Mouse (Mus musculus) midbrain, postnatal 0 days (tissue): ENCODE measurements around the gene Mchr1. TPM values are rescaled to one million over a fixed set of nuclear protein-coding genes. Genes with fewer than 3 reads are reported as not detected.

Source experiments
- ATAC-seq: fragments of 200-750 bp; cut with Nextera tagmentation; 2 replicates; pipeline ENCODE4 v1.8.0; 2017; ENCODE audit warnings: moderate number of reproducible peaks, mild to moderate bottlenecking, moderate TSS enrichment, moderate library complexity; ENCODE audit not compliant: low FRiP score
- DNase-seq: peaks from one replicate; pipeline ENCODE4 v3.0.0-alpha.2; 2015; ENCODE audit warnings: low spot score
- H3K27ac ChIP-seq: fragments of 300-500 bp; sonication (generic); 2 replicates; pipeline ENCODE4 v1.5.1; 2014; ENCODE audit warnings: low read depth, mild to moderate bottlenecking, low read length, mixed read lengths
- H3K27me3 ChIP-seq: fragments of 300-500 bp; sonication (generic); 2 replicates; pipeline ENCODE4 v1.6.1; 2014; ENCODE audit warnings: low read length, control low read depth, mixed read lengths; ENCODE audit not compliant: insufficient read depth
- H3K36me3 ChIP-seq: fragments of 300-500 bp; sonication (generic); 2 replicates; pipeline ENCODE4 v1.6.1; 2014; ENCODE audit warnings: low read length, control low read depth, mixed read lengths; ENCODE audit not compliant: insufficient read depth
- H3K4me1 ChIP-seq: fragments of 300-500 bp; sonication (generic); 2 replicates; pipeline ENCODE4 v1.6.1; 2014; ENCODE audit warnings: mild to moderate bottlenecking, control low read depth, antibody characterized with exemption, low read length, mixed read lengths; ENCODE audit not compliant: insufficient read depth
- H3K4me2 ChIP-seq: fragments of 300-500 bp; sonication (generic); 2 replicates; pipeline ENCODE4 v1.6.1; 2014; ENCODE audit warnings: low read depth, mild to moderate bottlenecking, low read length, mixed read lengths; ENCODE audit not compliant: poor library complexity, severe bottlenecking
- H3K4me3 ChIP-seq: fragments of 300-500 bp; sonication (generic); 2 replicates; pipeline ENCODE4 v1.5.1; 2014; ENCODE audit warnings: low read depth, mild to moderate bottlenecking, low read length, moderate library complexity
- H3K9ac ChIP-seq: fragments of 300-500 bp; sonication (generic); replicated peaks from 2 replicates; pipeline ENCODE4 v1.6.1; 2014; ENCODE audit warnings: mild to moderate bottlenecking, low read length, moderate library complexity, mixed read lengths; ENCODE audit not compliant: poor library complexity, severe bottlenecking
- H3K9me3 ChIP-seq: fragments of 300-500 bp; sonication (generic); 2 replicates; pipeline ENCODE4 v1.6.1; 2016; ENCODE audit warnings: low read length, control low read depth
- CTCF ChIP-seq: IDR thresholded peaks from 2 replicates; pipeline ENCODE4 v1.5.1; 2016; ENCODE audit warnings: antibody characterized with exemption, mild to moderate bottlenecking
- WGBS: fragments of 180-500 bp; shearing (Covaris S2); extraction: QIAGEN DNeasy Blood & Tissue Kit; methylation state at CpG from one replicate; pipeline ENCODE4 v1.1.7; 2014; 5-methylcytosine and 5-hydroxymethylcytosine counted together
- polyA plus RNA-seq: library from polyadenylated mRNA; unstranded; fragments of >200 nt; fragmentation: Nextera tagmentation; extraction: Ambion mirVana; gene quantifications from 2 replicates; pipeline ENCODE4 v1.2.1, GENCODE M21; 2015
- total RNA-seq: library from RNA; depleted of rRNA; stranded (reverse); fragments of >200 nt; gene quantifications from 2 replicates; pipeline ENCODE4 v1.2.3, GENCODE M21; 2014

Gene Mchr1
- total and polyA plus RNA-seq, 2 experiments from 2014 or later, result 9.3 to 17.2 TPM

GRCm38 (mm10) chr15:81246890-81247289 is 11.6 kb downstream of the Mchr1 start:
- no peaks in the 10 kb centered on the region for H3K4me1 ChIP-seq
- no peak overlapping the region for H3K27ac ChIP-seq
- H3K9me3 ChIP-seq, result no peaks in the 10 kb centered on the region
- DNase-seq (no peak), ATAC-seq (no peak)
- H3K4me2 ChIP-seq, result no peak overlapping the region
- no peak overlapping the region for H3K9ac ChIP-seq
- H3K27me3 ChIP-seq, result no peaks in the 10 kb centered on the region
- no peaks in the 10 kb centered on the region for H3K36me3 ChIP-seq
- no peak overlapping the region for H3K4me3 ChIP-seq
- no peak for TF ChIP-seq CTCF
- 94% methylated on average over 3 of the region's 3 CpGs for WGBS

DNA sequence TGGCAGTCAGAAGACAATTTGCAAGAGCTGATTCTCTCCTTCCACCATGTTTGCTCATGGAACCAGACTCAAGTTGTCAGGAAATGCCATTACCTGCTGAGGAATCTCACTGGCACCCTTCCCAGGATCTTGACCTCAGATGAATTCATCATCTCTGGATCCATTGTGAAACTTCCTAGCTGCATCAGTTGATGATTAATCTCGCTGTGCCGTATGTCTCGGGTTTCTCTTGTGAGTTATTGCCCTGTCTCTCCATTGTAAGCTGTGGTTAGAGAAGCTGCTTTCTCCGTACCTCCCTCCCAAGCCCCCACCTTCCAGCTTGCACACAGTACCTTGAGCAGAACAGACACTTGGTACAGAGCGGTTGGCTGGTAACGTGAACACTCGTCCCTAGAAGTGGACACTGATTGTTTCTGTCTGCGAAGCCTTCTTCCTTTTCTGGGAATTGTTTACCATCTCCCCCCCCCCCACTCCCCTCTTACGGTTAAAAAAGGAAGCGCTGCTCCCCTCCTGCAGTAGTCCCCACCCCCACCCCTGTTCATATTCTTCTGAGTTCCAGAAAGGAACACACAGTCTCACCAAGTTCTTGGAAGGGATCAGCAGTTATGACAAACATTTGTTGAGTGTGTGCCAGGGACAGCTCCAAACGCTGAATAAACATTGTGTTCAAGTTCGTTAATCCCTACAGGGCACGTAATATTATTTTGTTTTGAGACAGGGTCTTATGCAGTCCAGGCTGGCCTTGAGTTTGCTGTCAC is 12.5 kb downstream of the Mchr1 start:
- H3K27me3 ChIP-seq, result no peaks in the 10 kb centered on the region
- TF ChIP-seq CTCF, result no peak
- H3K4me2 ChIP-seq, result no peak overlapping the region
- H3K4me3 ChIP-seq, result no peak overlapping the region
- 63% methylated on average over 13 of the region's 13 CpGs for WGBS
- DNase-seq (peak; percentile 29), ATAC-seq (no peak)
- H3K27ac ChIP-seq, result no peak overlapping the region
- H3K36me3 ChIP-seq, result no peaks in the 10 kb centered on the region
- H3K9ac ChIP-seq, result no peak overlapping the region
- H3K9me3 ChIP-seq, result no peaks in the 10 kb centered on the region
- H3K4me1 ChIP-seq, result no peaks in the 10 kb centered on the region

GRCm38 (mm10) chr15:81248341-81248679 is 13.0 kb downstream of the Mchr1 start:
- H3K4me3 ChIP-seq, result no peak overlapping the region
- H3K27ac ChIP-seq, result no peak overlapping the region
- no peaks in the 10 kb centered on the region for H3K36me3 ChIP-seq
- TF ChIP-seq CTCF, result no peak
- no peak overlapping the region for H3K4me2 ChIP-seq
- 87% methylated on average over 4 of the region's 4 CpGs for WGBS
- H3K4me1 ChIP-seq, result no peaks in the 10 kb centered on the region
- no peak overlapping the region for H3K9ac ChIP-seq
- H3K27me3 ChIP-seq, result no peaks in the 10 kb centered on the region
- no peak for ATAC-seq
- H3K9me3 ChIP-seq, result no peaks in the 10 kb centered on the region
- no peak for DNase-seq

DNA sequence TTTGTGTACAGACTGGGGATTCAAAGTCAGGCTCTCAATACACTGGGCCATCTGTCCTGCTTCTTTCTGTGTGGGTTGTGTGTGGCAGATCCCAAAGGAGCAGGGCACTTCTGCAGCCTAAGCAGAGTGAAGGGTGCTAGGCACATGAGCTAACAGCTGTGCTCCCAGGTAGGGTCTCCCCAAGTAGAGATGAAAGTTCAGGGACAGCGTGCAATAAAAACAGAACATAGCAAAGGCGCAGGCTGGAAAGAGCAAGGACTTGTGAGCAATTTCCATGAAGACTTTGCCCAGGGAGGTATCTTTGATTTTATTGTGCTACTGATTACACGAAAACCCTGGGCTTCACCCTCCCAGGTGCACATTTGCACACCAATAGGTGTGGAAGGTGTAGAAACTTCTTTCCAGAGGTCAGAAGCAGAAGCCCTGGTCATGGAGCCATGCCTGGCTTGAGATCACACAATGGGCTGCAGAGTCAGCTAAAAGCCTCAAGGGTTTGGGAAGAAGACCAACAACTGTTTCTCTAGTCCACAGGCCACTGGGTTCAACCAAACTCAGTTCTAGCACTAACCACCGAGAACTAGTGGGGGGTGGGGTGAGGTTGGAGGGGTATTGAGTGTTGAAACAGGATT is 13.8 kb downstream of the Mchr1 start:
- no peaks in the 10 kb centered on the region for H3K36me3 ChIP-seq
- no peaks in the 10 kb centered on the region for H3K9me3 ChIP-seq
- TF ChIP-seq CTCF, result no peak
- H3K4me2 ChIP-seq, result no peak overlapping the region
- no peaks in the 10 kb centered on the region for H3K27me3 ChIP-seq
- DNase-seq, result no peak
- no peak overlapping the region for H3K27ac ChIP-seq
- no peaks in the 10 kb centered on the region for H3K4me1 ChIP-seq
- 90% methylated on average over 4 of the region's 4 CpGs for whole genome bisulfite sequencing
- no peak for ATAC-seq
- H3K4me3 ChIP-seq, result no peak overlapping the region
- no peak overlapping the region for H3K9ac ChIP-seq

DNA sequence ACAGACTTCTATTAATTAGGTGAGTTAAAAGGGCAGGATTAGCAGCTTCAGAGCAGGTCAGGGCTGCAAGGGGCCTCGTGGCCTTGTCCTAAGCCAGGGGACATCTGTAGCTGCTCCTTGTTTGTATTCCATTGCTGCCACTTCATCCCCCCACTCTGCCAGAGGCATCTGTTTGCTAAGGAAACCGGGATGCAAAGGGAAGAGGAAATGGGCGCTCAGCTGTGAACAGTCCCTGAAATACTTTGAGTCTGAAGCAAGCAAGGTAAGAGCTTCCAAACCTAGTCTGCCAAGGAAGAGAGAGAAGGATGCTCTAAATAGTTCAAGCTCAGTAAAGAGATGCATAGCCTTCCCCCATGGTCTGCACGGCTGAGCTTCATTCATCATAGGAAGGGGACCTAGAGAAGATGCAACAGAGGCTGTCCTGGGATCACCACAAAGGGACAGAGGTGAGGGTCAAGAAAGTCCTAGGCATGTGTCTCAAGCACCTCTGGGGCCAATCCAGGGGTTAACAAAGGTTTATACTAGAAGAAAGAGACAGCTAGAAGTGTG is 17.4 kb downstream of the Mchr1 start:
- Histone ChIP-seq H3K27ac (no peak overlapping the region), H3K9me3 (no peaks in the 10 kb centered on the region), H3K9ac (no peak overlapping the region), H3K27me3 (no peaks in the 10 kb centered on the region), H3K4me3 (no peak overlapping the region), H3K36me3 (no peaks in the 10 kb centered on the region), H3K4me2 (no peak overlapping the region), H3K4me1 (peaks cover 4% of the 10 kb centered on the region; the same call in 1 of the 2 replicates)
- 59% methylated on average over 4 of the region's 4 CpGs for WGBS
- TF ChIP-seq CTCF, result no peak
- ATAC-seq (no peak), DNase-seq (no peak)

GRCm38 (mm10) chr15:81253585-81253984 is 18.3 kb downstream of the Mchr1 start:
- Histone ChIP-seq H3K36me3 (no peaks in the 10 kb centered on the region), H3K4me2 (no peak overlapping the region), H3K4me3 (no peak overlapping the region), H3K9me3 (no peaks in the 10 kb centered on the region), H3K4me1 (peaks cover 4% of the 10 kb centered on the region; the same call in 1 of the 2 replicates), H3K27me3 (no peaks in the 10 kb centered on the region), H3K27ac (no peak overlapping the region), H3K9ac (no peak overlapping the region)
- DNase-seq (no peak), ATAC-seq (no peak)
- TF ChIP-seq CTCF, result no peak
- 65% methylated on average over 2 of the region's 2 CpGs for WGBS
